Mouse (Mus musculus) embryonic facial prominence, embryonic 11.5 days (tissue): Measurements from ENCODE around the gene A030005L19Rik. TPM values are rescaled to one million over a fixed set of nuclear protein-coding genes. Genes with fewer than 3 reads are reported as not detected.
"Not testable (repeated sequence)": the region's sequence is repeated elsewhere in the genome, so short reads cannot be mapped to it uniquely, and the experiment has no call there.

Experiments
- ATAC-seq: fragments of 200-750 bp; cut with Nextera tagmentation; replicated peaks from 2 replicates; pipeline ENCODE4 v1.8.0; 2017; ENCODE audit warnings: low read depth; ENCODE audit not compliant: insufficient number of reproducible peaks, low FRiP score, low TSS enrichment
- DNase-seq: peaks from one replicate; pipeline ENCODE4 v3.0.0-alpha.2; 2015; ENCODE audit warnings: low spot score
- H3K27ac ChIP-seq: fragments of 300-500 bp; sonication (generic); replicated peaks from 2 replicates; pipeline ENCODE4 v1.5.1; 2014; ENCODE audit warnings: mild to moderate bottlenecking, low read depth, low read length, control low read depth
- H3K27me3 ChIP-seq: fragments of 300-500 bp; sonication (generic); 2 replicates; pipeline ENCODE4 v1.6.1; 2014; ENCODE audit warnings: mild to moderate bottlenecking, low read length, moderate library complexity, mixed read lengths; ENCODE audit not compliant: control insufficient read depth, insufficient read depth
- H3K36me3 ChIP-seq: fragments of 300-500 bp; sonication (generic); replicated peaks from 2 replicates; pipeline ENCODE4 v1.6.1; 2014; ENCODE audit warnings: low read depth, mild to moderate bottlenecking, low read length, moderate library complexity, mixed read lengths; ENCODE audit not compliant: control insufficient read depth, insufficient read depth
- H3K4me1 ChIP-seq: fragments of 300-500 bp; sonication (generic); 2 replicates; pipeline ENCODE4 v1.6.1; 2014; ENCODE audit warnings: low read length, mixed read lengths; ENCODE audit not compliant: control insufficient read depth, insufficient read depth
- H3K4me2 ChIP-seq: fragments of 300-500 bp; sonication (generic); 2 replicates; pipeline ENCODE4 v1.6.1; 2014; ENCODE audit warnings: low read depth, mild to moderate bottlenecking, control low read depth, low read length, moderate library complexity
- H3K4me3 ChIP-seq: fragments of 300-500 bp; sonication (generic); 2 replicates; pipeline ENCODE4 v1.5.1; 2014; ENCODE audit warnings: low read depth, low read length, control low read depth
- H3K9ac ChIP-seq: fragments of 300-500 bp; sonication (generic); replicated peaks from 2 replicates; pipeline ENCODE4 v1.6.1; 2014; ENCODE audit warnings: mild to moderate bottlenecking, control low read depth, low read length
- H3K9me3 ChIP-seq: fragments of 300-500 bp; sonication (generic); replicated peaks from 2 replicates; pipeline ENCODE4 v1.6.1; 2016; ENCODE audit warnings: mild to moderate bottlenecking, low read length, inconsistent platforms, mixed read lengths; ENCODE audit not compliant: control insufficient read depth
- WGBS: fragments of 180-500 bp; shearing (Covaris S2); extraction: QIAGEN DNeasy Blood & Tissue Kit; methylation state at CpG from one replicate; pipeline ENCODE4 v1.1.7; 2014; 5-methylcytosine and 5-hydroxymethylcytosine counted together
- polyA plus RNA-seq: library from polyadenylated mRNA; unstranded; fragments of >200 nt; fragmentation: Nextera tagmentation; extraction: Ambion mirVana; gene quantifications from 2 replicates; pipeline ENCODE4 v1.2.1, GENCODE M21; 2014

A030005L19Rik gene
- polyA plus RNA-seq, 1 experiment from 2014 or later: not detected

GRCm38 (mm10) chr1:82948601-82949000, 35.5 kb downstream of the A030005L19Rik start:
- no peak overlapping the region for H3K9ac ChIP-seq
- DNase-seq: no peak
- no peak for ATAC-seq
- H3K36me3 ChIP-seq: no peaks in the 10 kb centered on the region
- no peaks in the 10 kb centered on the region for H3K4me1 ChIP-seq
- H3K4me3 ChIP-seq: no peak overlapping the region
- no peaks in the 10 kb centered on the region for H3K9me3 ChIP-seq
- WGBS: 80% methylated on average over 2 of the region's 2 CpGs
- H3K27ac ChIP-seq: no peak overlapping the region
- no peaks in the 10 kb centered on the region for H3K27me3 ChIP-seq
- H3K4me2 ChIP-seq: no peak overlapping the region

GRCm38 (mm10) chr1:82955913-82956312, 42.8 kb downstream of the A030005L19Rik start, which contains the start of gene Gm7544:
Gene Gm7544 (minus strand): TSS chr1:82956013.
- H3K4me3 ChIP-seq, ATAC-seq, H3K36me3 ChIP-seq, H3K4me1 ChIP-seq, H3K27me3 ChIP-seq, H3K27ac ChIP-seq, DNase-seq, H3K4me2 ChIP-seq, H3K9ac ChIP-seq, H3K9me3 ChIP-seq: not testable (repeated sequence)

- no peaks in the 10 kb centered on the region for H3K9me3 ChIP-seq
- H3K27me3 ChIP-seq: no peaks in the 10 kb centered on the region
- H3K27ac ChIP-seq: no peak within 1 kb of the TSS
- 86% methylated on average over 6 of the region's 11 CpGs for WGBS
- DNase-seq (no peak), ATAC-seq (no peak)
- H3K4me3 ChIP-seq: no peak within 1 kb of the TSS
- H3K36me3 ChIP-seq: no peaks in the 10 kb centered on the region
- no peaks in the 10 kb centered on the region for H3K4me1 ChIP-seq
- no peak within 1 kb of the TSS for H3K9ac ChIP-seq
- H3K4me2 ChIP-seq: no peak within 1 kb of the TSS
These were observed 46.8 kb downstream of the A030005L19Rik start, which contains the start of gene Gm47955 for GRCm38 (mm10) chr1:82959870-82960385. Gene Gm47955 (plus strand): TSS chr1:82960286.

Other genes starting within 250 kb of the A030005L19Rik start
- 260 and 266 TPM in 2 replicates for gene Mff, start 188.4 kb upstream of the A030005L19Rik start, polyA plus RNA-seq
- not detected in 2 replicates for gene Tm4sf20, start 144.9 kb upstream of the A030005L19Rik start, polyA plus RNA-seq
- gene Gm47791, start 142.1 kb upstream of the A030005L19Rik start, polyA plus RNA-seq: not detected in 2 replicates
- gene Agfg1, start 73.8 kb upstream of the A030005L19Rik start, polyA plus RNA-seq: 48.6 and 51.6 TPM in 2 replicates
- gene A030014E15Rik, start 11.6 kb downstream of the A030005L19Rik start, polyA plus RNA-seq: not detected in 2 replicates
- not detected in 2 replicates for gene Gm6217, start 18.1 kb downstream of the A030005L19Rik start, polyA plus RNA-seq
- not detected in 2 replicates for gene A030003K21Rik, start 30.1 kb downstream of the A030005L19Rik start, polyA plus RNA-seq
- not detected in 2 replicates for gene Gm7544, start 42.7 kb downstream of the A030005L19Rik start, polyA plus RNA-seq
- gene Gm47955, start 47.0 kb downstream of the A030005L19Rik start, polyA plus RNA-seq: not detected in 2 replicates
- not detected in 2 replicates for gene Gm47959, start 87.2 kb downstream of the A030005L19Rik start, polyA plus RNA-seq
- gene Slc19a3, start 125.1 kb downstream of the A030005L19Rik start, polyA plus RNA-seq: 0.35 and 0.60 TPM in 2 replicates
- gene Krtap28-10, start 129.2 kb downstream of the A030005L19Rik start, polyA plus RNA-seq: not detected in 2 replicates
- not detected in 2 replicates for gene Gm47969, start 131.6 kb downstream of the A030005L19Rik start, polyA plus RNA-seq
- gene A030005K14Rik, start 146.1 kb downstream of the A030005L19Rik start, polyA plus RNA-seq: not detected in 2 replicates
- gene Krtap28-13, start 147.6 kb downstream of the A030005L19Rik start, polyA plus RNA-seq: not detected in 2 replicates
- not detected in 2 replicates for gene Ccl20, start 203.4 kb downstream of the A030005L19Rik start, polyA plus RNA-seq
- gene Daw1, start 246.4 kb downstream of the A030005L19Rik start, polyA plus RNA-seq: not detected in 2 replicates